Mouse (Mus musculus) mesoderm, embryonic 11.5 days (tissue): ENCODE data around the gene Cd2ap.
A peak's percentile ranks its signal among the peaks of the same experiment; 100 is the strongest.

Source experiments
- DNase-seq: peaks from one replicate; pipeline ENCODE4 v3.0.0-alpha.2; 2012; ENCODE audit warnings: low read depth, low spot score

Cd2ap gene

GRCm38 (mm10) chr17:42860370-42860769, 16.1 kb downstream of the Cd2ap start:
- no peak for DNase-seq

GRCm38 (mm10) chr17:42857506-42857905, 19.0 kb downstream of the Cd2ap start:
- DNase-seq = no peak

GRCm38 (mm10) chr17:42847108-42847507, 29.4 kb downstream of the Cd2ap start:
- no peak for DNase-seq

GRCm38 (mm10) chr17:42837193-42837592, 39.3 kb downstream of the Cd2ap start:
- no peak for DNase-seq

GRCm38 (mm10) chr17:42822787-42823186, 53.7 kb downstream of the Cd2ap start:
- no peak for DNase-seq

GRCm38 (mm10) chr17:42815374-42815773, 61.1 kb downstream of the Cd2ap start:
- no peak for DNase-seq

GRCm38 (mm10) chr17:42792412-42792975, 84.0 kb downstream of the Cd2ap start:
- DNase-seq = no peak

GRCm38 (mm10) chr17:42790787-42791186, 85.7 kb downstream of the Cd2ap start:
- DNase-seq = no peak

GRCm38 (mm10) chr17:42789723-42790122, 86.7 kb downstream of the Cd2ap start:
- DNase-seq = no peak

GRCm38 (mm10) chr17:42788686-42789453, 87.6 kb downstream of the Cd2ap start:
- no peak for DNase-seq

- DNase-seq = peak; percentile 79
Observed at GRCm38 (mm10) chr17:42782156-42782757, 94.2 kb downstream of the Cd2ap start.

- no peak for DNase-seq
Observed at GRCm38 (mm10) chr17:42753791-42754190, 122.7 kb downstream of the Cd2ap start.

- no peak for DNase-seq
Observed at GRCm38 (mm10) chr17:42752173-42752572, 124.3 kb downstream of the Cd2ap start.

GRCm38 (mm10) chr17:42745657-42746420, 130.6 kb downstream of the Cd2ap start:
- DNase-seq = no peak
